Mouse (Mus musculus) spleen, postnatal 36 days (tissue): ENCODE measurements around the gene Zfp652.
"Not testable (repeated sequence)": the region's sequence is repeated elsewhere in the genome, so short reads cannot be mapped to it uniquely, and the experiment has no call there.

Source experiments
- DNase-seq, 2 experiments: peaks; one replicate each; pipeline ENCODE4 v3.0.0; 2022; ENCODE audit warnings: low spot score in 2 of 2, mixed read lengths in 1 of 2

The Zfp652 gene

DNA sequence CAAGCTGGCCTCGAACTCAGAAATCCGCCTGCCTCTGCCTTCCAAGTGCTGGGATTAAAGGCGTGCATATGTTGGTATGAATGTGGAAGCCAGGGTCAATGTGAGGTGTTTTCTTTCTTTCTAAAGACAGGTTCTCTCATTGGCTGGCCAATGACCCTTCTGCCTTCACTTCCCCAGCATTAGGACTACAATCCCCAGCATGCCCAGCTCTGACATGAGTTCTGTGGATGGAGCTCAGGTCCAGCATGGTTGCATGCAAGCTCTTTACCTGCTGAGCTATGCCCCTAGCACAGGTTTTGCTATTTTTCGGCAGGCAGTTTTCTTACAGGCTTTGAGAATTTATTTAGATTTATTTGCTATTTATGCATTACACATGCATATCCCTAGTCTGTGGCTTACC, 144.8 kb downstream of the Zfp652 start:
- DNase-seq = no peak

DNA sequence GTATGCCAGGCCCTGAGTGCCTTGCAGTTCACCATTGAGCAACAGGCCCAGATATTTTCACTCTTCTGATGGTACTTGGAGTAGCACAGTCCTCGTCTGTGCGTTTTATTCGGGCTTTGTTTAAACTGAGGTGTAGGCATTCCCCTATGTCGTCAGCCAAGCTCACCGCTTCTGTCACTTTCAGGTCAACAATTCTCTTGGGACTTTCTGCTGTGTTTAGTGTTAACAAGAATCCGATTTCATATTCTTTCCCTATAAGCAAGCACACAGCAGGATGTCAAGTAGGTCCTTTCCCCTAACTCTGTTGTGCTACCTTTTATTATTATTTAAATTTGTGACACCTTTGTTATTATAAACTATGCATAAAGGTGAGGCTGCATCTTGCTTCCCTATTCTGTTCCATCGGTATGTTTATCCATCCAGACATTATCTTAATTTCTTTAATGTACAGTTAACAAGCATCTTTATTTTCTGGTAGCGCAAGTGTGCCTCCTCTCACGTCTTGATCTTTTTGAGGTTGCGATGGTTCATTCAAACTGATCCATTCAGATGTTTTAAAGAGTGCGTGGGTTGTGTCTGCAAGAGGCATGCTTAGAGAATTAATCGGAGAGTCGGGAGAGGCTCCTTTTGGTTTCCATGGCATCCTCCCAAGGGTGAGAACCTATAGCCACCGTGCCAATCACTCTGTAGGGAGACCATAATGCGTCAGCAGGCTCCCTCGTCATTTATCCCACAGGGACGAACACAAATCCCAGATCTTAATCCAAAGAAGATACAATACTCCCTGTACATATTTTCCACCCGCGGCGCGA, 145.4 kb downstream of the Zfp652 start:
- DNase-seq = no peak

DNA sequence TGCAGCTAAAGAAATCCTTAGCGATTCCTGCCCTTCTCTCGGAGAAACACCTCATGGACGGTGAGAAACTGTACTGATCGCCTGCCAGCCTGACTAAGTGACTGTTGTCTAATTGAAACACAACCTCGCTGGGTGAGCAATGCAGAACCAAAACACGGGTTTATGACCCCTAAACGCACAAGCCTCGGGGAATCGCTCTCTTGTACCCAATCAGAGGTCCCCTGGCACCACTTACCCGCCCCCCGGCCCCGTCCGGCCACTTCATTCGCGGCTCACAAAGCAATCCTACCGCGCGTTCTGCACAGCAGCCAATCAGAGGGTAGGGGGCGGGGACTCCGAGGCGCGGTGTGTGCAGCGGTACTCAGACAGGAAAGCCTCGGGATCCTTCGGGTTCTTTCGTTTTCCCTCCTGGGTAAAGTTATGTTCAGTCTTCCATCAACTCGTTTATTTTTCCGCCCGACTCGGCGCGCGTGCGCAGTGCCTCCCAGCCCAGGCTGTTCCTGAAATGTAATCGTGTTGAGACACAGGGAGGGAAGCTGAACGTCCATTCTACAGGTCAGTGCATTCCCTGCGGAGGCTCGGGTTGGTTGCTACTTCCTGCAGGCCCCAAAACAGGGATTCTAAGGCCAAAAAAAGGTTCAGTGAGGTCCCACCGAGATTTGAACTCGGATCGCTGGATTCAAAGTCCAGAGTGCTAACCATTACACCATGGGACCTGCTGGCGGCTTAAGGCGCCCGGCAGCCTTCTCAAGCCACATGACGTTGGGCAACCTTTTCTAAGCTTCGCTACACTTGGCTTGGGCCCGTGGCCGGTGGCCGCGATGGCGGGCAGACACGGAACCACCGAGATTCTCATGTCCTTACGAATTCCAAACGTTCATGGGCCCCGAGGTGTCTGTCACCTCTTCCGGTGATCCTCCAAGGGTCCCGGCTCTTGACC, 146.3 kb downstream of the Zfp652 start:
- peak; percentile 97 to 98 for DNase-seq

DNA sequence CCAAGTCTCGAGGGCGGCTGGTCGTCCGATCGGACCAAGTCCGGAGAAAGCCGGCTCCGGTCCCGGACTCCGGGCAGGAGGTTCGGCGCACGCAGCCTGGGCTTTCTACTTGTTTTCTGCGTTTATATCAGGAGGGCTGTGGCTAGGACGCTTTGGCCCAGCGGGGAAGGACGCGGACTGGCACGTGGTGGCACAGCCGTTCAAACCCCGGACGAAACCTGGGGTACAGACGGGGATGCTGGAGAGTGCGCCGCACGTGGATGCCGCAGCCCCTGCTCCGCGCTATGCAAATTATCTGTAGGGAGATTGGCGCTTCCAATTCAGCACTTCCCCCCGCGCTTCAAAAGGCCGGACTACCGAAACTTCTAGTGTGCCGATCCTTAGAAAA, 147.0 kb downstream of the Zfp652 start:
- DNase-seq = peak; percentile 63

DNA sequence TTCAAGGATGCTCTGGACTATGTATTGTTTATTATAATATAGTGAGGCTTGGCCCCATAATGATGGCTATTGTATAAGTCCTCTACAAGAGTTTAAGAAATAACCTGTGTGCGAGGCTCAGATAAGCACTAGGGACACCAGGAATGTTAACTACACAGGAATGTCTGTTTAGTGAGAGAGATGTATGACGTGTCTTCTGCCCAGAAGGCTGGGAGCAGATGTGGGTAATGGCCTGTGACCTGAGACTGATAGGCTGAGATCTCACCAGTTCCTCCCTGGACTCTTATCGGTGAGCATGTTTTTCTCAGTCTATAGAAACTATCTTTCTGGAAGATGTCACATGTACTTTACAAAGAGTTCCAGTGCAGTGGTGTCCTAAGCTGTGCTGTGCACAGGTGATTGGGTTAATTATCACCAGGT, 147.6 kb downstream of the Zfp652 start:
- DNase-seq = peak; percentile 27 to 37

DNA sequence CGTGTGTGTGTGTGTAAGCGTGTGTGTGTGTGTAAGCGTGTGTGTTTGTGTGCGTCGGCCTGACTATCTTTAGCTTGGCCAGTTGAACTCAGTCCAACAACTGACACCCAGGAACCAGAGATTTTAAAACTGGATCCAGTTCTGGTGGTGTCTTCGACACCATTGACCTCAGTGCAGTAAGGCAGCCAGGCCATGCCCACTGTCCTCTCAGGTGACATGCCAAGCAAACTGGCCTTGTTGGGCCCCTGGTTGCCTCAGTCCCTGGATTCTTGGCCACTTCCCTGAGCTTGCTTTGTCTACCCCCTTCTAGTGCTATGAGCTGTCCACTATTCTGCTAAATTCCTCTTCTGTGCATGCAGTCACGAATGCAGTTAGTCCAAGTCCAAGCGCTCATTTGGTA, 148.9 kb downstream of the Zfp652 start:
- DNase-seq = no peak

DNA sequence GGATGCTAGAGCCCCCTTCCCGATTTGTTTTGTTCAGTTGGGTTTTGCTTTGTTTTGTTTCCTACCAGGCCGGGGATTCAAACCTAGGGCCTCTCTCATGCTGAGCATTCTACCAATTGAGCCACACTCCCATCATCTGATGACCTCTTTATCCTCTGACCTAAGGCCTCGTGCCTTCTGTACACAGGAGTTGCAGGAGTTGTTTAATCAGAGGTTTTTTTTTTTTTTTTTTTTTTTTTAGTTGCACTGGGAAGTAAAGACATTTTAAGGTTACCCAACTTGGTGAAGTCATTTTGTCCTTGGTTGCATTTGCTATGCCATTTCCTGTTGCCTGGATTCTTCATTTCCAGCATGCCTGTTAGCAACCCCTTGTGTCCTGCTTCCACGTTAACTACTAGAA, 157.0 kb downstream of the Zfp652 start:
- no peak for DNase-seq

DNA sequence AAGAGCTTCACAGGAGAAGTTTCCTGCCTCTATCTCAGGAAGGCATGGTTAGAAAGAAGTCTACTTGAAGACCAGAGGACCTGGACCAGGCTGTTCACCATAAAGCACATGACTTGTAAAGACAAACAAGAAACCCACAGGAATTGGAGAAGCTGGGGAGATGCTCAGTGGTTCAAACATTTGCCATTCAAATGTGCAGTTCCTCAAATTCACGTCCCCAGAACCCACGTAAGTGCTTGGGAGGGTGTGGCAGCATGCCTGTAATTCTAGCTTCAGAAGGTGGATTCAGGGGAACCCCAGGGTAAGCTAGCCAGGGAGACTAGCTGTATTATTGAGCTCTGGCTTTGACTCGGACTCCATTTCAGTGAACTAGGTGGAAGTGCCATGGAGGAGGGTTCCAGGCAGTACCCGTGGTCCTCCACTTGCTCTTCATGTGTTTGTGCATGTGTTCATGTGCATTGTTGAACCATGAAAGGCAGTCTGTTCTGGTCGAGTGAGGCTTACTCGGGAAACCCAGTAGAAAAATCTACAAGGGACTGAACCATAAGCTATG, 157.5 kb downstream of the Zfp652 start:
- peak; percentile 55 to 56 for DNase-seq

DNA sequence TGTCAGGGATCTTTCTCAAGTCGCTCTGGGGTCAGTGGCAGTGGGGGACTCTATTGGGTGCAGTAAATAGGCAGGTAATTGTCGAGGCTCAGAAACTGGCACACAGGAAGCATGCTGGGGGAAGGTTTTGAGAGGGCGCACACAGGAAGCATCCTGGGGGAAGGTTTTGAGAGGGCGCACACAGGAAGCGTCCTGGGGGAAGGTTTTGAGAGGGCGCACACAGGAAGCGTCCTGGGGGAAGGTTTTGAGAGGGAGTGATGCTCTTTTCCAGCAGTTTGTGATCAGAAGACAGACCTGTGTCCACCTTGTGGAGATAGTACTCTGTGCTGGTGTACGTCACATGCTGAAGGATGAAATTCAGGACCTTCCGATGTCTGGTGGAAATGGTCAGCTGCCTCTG, 163.3 kb downstream of the Zfp652 start:
- DNase-seq = no peak

DNA sequence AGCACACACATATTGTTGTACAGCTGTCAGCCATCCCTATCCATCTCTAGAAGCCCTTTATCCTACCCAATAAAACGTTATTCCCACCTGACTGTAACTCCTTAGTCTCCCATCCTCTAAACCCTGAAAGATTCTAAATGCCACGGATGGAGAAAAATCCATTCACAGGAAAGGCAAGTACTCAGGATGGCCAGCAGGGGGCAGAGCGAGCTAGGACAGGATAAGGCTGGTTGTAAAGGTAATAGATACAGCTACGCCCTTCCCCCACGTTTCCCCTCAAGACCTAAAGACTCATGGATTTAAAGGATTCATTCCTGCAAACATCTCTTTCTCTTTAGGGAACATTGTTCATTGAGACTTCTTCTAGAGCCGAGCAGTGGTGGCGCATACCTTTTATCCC, 163.8 kb downstream of the Zfp652 start:
- DNase-seq = peak; percentile 21 to 53

DNA sequence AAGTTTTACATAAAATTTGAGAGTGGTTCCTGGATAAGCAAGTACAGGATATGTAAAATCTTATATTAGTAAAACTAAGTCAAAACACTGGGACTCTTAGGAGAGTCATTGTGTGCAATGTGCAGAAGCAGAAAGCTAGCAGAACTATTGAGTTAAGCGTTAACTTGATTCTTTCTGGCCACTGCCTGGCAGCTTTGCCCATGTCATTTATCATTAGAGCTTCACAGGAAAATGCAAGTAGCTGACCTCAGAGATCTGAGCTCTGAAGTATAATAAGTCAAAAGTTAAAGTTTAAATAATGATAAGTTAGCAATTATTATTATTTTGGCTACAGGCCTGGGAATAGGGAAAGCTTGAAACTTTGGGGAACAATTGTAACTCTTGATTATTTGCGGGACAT, 167.4 kb downstream of the Zfp652 start:
- DNase-seq = not testable (repeated sequence)
